Mouse (Mus musculus) limb, embryonic 12.5 days (tissue): ENCODE measurements at regions not wholly inside any gene's neighbourhood (a gene's known extent, or its start where the extent isn't known, plus 50 kb on each side); places are given as distances from the start of the nearest gene placed in this dataset.

ENCODE experiments used
- ATAC-seq: fragments of 200-750 bp; cut with Nextera tagmentation; 2 replicates; pipeline ENCODE4 v1.8.0; 2017; ENCODE audit warnings: low read depth, moderate TSS enrichment; ENCODE audit not compliant: insufficient number of reproducible peaks, insufficient read depth, low FRiP score, low TSS enrichment
- H3K27ac ChIP-seq: fragments of 300-500 bp; sonication (generic); 2 replicates; pipeline ENCODE4 v1.5.1; 2016; ENCODE audit warnings: mild to moderate bottlenecking, moderate library complexity
- H3K27me3 ChIP-seq: fragments of 300-500 bp; sonication (generic); 2 replicates; pipeline ENCODE4 v1.6.1; 2016; ENCODE audit warnings: mild to moderate bottlenecking, moderate library complexity
- H3K36me3 ChIP-seq: fragments of 300-500 bp; sonication (generic); 2 replicates; pipeline ENCODE4 v1.6.1; 2016; ENCODE audit warnings: mild to moderate bottlenecking, moderate library complexity
- H3K4me1 ChIP-seq: fragments of 300-500 bp; sonication (generic); replicated peaks from 2 replicates; pipeline ENCODE4 v1.6.1; 2016
- H3K4me2 ChIP-seq: fragments of 300-500 bp; sonication (generic); 2 replicates; pipeline ENCODE4 v1.6.1; 2016; ENCODE audit warnings: mild to moderate bottlenecking, moderate library complexity
- H3K4me3 ChIP-seq: fragments of 300-500 bp; sonication (generic); replicated peaks from 2 replicates; pipeline ENCODE4 v1.5.1; 2016; ENCODE audit warnings: mild to moderate bottlenecking
- H3K9ac ChIP-seq: fragments of 300-500 bp; sonication (generic); replicated peaks from 2 replicates; pipeline ENCODE4 v1.6.1; 2016; ENCODE audit warnings: mild to moderate bottlenecking, moderate library complexity
- H3K9me3 ChIP-seq: fragments of 300-500 bp; sonication (generic); 2 replicates; pipeline ENCODE4 v1.6.1; 2016; ENCODE audit warnings: mild to moderate bottlenecking, moderate library complexity
- WGBS: fragments of 180-500 bp; shearing (Covaris S2); methylation state at CpG from one replicate; pipeline ENCODE4 v1.1.7; 2016; 5-methylcytosine and 5-hydroxymethylcytosine counted together

DNA sequence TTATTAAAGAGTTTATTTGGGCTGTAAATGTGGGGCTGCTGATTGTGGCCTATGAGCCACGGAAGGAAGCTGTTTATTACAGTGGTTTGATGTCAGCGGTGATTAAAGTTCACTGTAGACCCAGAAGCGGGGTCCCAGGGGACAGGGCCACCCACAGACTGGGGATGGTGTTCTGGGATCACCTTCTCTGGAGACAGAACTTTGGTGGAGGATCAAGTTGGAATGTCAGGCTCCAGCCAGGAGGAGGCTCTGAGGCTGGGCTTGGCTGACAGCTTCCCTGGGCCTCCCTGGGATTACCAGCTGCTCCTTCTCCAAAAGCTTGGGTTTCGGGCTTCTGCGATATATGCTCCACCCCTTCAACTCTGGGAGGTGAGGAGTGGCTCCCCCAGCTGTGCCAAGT lies 417.1 kb downstream of the Tbc1d22a start:
- peaks cover 18% of the 10 kb centered on the region for H3K27me3 ChIP-seq
- ATAC-seq: no peak
- no peaks in the 10 kb centered on the region for H3K36me3 ChIP-seq
- H3K4me2 ChIP-seq: no peak overlapping the region
- no peaks in the 10 kb centered on the region for H3K9me3 ChIP-seq
- H3K9ac ChIP-seq: no peak overlapping the region
- peaks cover 5% of the 10 kb centered on the region; the same call in 1 of the 2 replicates for H3K4me1 ChIP-seq
- 30% methylated on average over 5 of the region's 5 CpGs for WGBS
- H3K4me3 ChIP-seq: no peak overlapping the region
- H3K27ac ChIP-seq: no peak overlapping the region

DNA sequence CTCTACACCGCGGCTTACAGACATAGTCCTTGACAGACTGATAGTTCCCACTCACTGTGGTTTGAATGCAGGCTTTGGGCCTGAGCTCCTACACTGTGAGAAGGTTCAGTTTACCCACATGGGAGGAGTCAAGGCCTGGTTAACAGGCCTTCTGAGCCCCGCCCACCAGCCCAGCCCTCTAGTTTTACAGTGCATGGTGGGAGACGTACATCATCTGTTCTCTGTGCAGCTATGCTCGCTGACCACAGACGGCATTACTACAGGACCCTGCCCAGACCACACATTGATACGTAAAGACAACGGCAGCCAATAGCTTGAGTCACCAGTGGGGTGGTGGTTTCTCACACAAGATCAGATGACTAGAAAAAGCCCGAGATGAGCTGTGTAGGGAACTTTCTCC lies 431.0 kb downstream of the Tbc1d22a start:
- H3K4me2 ChIP-seq: no peak overlapping the region
- no peaks in the 10 kb centered on the region for H3K36me3 ChIP-seq
- no peak overlapping the region for H3K4me3 ChIP-seq
- 74% methylated on average over 9 of the region's 9 CpGs for WGBS
- H3K27me3 ChIP-seq: no peaks in the 10 kb centered on the region
- H3K4me1 ChIP-seq: no peaks in the 10 kb centered on the region
- ATAC-seq: no peak
- no peak overlapping the region for H3K27ac ChIP-seq
- H3K9me3 ChIP-seq: no peaks in the 10 kb centered on the region
- H3K9ac ChIP-seq: no peak overlapping the region

DNA sequence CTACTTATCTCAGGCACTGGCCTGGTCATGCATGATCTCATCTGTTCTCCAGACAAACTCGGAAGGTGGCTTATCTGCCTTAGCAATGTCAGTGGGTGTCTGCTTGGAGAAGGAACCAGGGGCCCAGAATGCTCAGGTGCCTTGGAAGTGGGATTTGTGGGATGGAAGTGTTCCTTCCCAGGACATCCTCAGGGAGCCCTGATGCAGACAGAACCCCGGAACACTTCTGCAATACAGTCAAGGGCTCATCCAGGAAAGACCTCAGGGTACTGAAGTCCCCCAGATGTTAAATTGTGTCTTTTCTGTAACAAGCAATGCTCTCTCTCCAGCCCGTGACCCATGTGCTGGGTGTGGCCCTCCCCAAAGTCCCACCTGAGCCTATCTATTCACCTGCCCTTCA lies 433.9 kb downstream of the Tbc1d22a start:
- H3K36me3 ChIP-seq: no peaks in the 10 kb centered on the region
- no peaks in the 10 kb centered on the region for H3K4me1 ChIP-seq
- WGBS: 85% methylated on average over 3 of the region's 3 CpGs
- no peak overlapping the region for H3K9ac ChIP-seq
- no peak overlapping the region for H3K4me2 ChIP-seq
- no peaks in the 10 kb centered on the region for H3K9me3 ChIP-seq
- ATAC-seq: no peak
- no peak overlapping the region for H3K4me3 ChIP-seq
- no peaks in the 10 kb centered on the region for H3K27me3 ChIP-seq
- H3K27ac ChIP-seq: no peak overlapping the region

DNA sequence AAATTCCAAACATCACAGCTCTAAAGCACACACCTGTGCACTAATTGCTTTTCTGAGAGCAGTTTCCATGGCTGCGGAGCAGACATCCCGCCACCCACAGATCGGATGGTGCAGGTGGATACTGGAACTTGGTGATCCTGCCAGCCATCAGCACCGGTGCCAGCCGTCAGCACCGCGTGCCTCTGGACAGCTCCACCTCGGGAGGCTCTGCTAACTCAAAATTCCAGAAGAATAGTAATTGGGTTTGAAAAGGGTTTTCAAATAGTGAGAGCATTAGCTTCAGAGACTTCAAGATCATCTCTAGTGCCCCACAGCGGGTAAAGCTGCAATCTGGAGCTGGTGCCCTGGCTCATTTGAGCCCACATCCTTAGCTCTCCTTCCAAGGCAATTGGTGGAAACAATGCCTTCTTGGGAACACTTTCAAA lies 458.8 kb downstream of the Tbc1d22a start:
- no peaks in the 10 kb centered on the region for H3K36me3 ChIP-seq
- no peaks in the 10 kb centered on the region for H3K9me3 ChIP-seq
- no peak overlapping the region for H3K9ac ChIP-seq
- H3K4me2 ChIP-seq: no peak overlapping the region
- H3K27me3 ChIP-seq: no peaks in the 10 kb centered on the region
- no peak overlapping the region for H3K27ac ChIP-seq
- no peak for ATAC-seq
- H3K4me1 ChIP-seq: no peaks in the 10 kb centered on the region
- no peak overlapping the region for H3K4me3 ChIP-seq
- 29% methylated on average over 9 of the region's 9 CpGs for WGBS

DNA sequence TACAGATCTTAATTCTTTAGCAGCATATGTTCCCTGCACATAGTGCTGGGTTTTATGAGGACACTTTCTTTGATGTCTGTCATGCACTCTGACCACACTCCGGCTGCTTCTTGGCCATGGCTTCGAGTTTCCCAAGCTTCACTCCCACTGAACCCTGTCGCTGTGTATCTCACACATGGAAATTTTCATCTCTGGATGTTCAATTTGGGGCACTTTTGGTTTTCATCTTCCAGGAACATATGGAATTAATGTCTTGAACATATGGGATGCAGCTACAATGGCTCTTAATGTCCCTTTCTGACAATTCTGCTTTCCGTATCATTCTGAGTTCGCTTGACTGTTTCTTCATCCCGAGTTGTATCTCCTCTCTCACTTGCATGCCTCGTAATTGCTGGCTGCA lies 462.8 kb downstream of the Tbc1d22a start:
- Histone ChIP-seq H3K36me3 (no peaks in the 10 kb centered on the region), H3K4me3 (no peak overlapping the region), H3K27ac (no peak overlapping the region), H3K9ac (no peak overlapping the region), H3K4me1 (no peaks in the 10 kb centered on the region), H3K9me3 (no peaks in the 10 kb centered on the region), H3K27me3 (no peaks in the 10 kb centered on the region), H3K4me2 (no peak overlapping the region)
- WGBS: 64% methylated on average over 7 of the region's 7 CpGs
- no peak for ATAC-seq

DNA sequence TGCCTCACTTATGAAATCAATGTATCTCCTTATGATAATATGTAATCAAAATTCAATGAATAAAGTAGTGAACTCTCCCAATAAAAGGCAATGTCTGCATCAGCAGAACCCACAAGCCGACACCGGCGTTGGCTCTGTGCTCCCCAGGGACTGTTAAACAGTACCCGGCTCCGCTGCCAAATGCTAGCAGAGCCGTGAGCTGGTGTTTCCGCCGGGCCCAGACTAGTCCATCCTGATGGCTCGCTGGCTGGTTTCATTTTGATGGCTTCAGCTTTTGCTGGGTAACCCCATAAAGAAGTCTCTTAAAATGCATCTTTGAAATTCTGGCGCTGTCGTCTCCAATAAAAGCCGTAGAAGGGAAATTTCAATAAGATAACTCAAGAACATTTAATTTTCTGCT lies 468.8 kb downstream of the Tbc1d22a start:
- no peak overlapping the region for H3K4me2 ChIP-seq
- no peak overlapping the region for H3K9ac ChIP-seq
- H3K4me1 ChIP-seq: no peaks in the 10 kb centered on the region
- ATAC-seq: no peak
- no peak overlapping the region for H3K27ac ChIP-seq
- WGBS: 81% methylated on average over 12 of the region's 12 CpGs
- H3K4me3 ChIP-seq: no peak overlapping the region
- H3K36me3 ChIP-seq: no peaks in the 10 kb centered on the region
- H3K9me3 ChIP-seq: no peaks in the 10 kb centered on the region
- no peaks in the 10 kb centered on the region for H3K27me3 ChIP-seq

DNA sequence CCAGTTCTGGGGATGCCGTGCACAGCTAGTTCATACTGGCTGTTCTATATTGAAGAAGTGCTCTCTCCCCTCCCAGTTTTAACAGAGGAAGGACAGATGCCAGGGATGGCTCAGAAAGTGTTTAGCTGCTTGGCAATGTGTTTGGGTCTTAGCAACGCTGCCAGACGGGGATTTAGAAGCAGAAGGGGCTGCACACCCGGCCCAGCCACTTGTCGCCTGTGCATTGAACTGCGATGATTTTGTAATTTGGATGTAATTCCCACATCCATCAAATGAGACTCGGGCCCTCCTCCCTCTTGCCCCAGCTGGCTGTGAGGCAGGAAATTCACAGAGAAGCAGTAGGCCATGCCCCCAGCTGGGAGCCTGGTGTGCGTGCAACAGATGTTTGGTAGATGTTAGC lies 475.4 kb downstream of the Tbc1d22a start:
- no peak overlapping the region for H3K4me3 ChIP-seq
- no peak overlapping the region for H3K9ac ChIP-seq
- no peaks in the 10 kb centered on the region for H3K9me3 ChIP-seq
- no peak for ATAC-seq
- WGBS: 84% methylated on average over 8 of the region's 8 CpGs
- H3K4me2 ChIP-seq: no peak overlapping the region
- H3K27ac ChIP-seq: no peak overlapping the region
- H3K4me1 ChIP-seq: no peaks in the 10 kb centered on the region
- H3K27me3 ChIP-seq: peaks cover 2% of the 10 kb centered on the region; the same call in 1 of the 2 replicates
- no peaks in the 10 kb centered on the region for H3K36me3 ChIP-seq

DNA sequence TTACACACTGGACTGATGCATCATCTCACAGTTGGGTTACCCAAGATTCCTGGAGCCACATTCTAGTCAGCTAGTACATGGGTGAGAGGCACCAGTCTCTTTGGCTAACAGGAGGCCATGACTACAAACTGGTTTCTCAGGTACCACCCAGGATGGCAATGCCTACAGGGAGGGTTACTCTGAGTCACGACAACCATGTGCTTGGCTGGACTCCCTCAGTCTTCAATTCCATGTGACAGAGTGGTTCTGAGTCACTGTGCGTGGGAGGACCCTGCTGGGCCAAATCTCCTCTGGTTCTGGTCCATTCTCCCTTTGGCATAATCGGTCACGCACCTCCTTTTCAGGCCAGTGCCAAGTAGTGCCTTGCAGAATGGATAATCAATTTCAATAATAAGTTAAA lies 482.5 kb downstream of the Tbc1d22a start:
- ATAC-seq: no peak
- H3K4me3 ChIP-seq: no peak overlapping the region
- peaks cover 2% of the 10 kb centered on the region; the same call in 1 of the 2 replicates for H3K27me3 ChIP-seq
- no peaks in the 10 kb centered on the region for H3K9me3 ChIP-seq
- no peak overlapping the region for H3K27ac ChIP-seq
- 87% methylated on average over 4 of the region's 4 CpGs for WGBS
- no peak overlapping the region for H3K4me2 ChIP-seq
- no peaks in the 10 kb centered on the region for H3K36me3 ChIP-seq
- no peaks in the 10 kb centered on the region for H3K4me1 ChIP-seq
- no peak overlapping the region for H3K9ac ChIP-seq

DNA sequence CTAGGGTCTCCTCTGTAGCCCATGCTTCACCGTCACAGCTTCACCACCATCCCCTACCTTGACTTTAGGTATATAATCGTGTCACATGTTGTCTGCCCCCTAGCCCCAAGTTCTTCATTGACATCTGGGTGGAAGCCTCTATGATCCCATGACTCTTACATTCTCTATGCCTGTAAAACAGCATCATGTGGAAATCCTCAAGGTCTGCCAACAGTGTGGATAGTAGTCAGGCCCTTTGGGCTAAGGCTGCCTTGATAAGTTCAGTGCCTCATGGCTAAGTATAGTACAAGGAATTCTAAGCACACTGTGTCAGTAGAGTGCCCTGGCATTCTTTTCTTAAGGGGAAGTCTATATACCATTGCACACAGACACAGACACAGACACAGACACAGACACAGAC lies 496.2 kb downstream of the Tbc1d22a start:
- H3K9ac ChIP-seq: no peak overlapping the region
- no peak overlapping the region for H3K4me3 ChIP-seq
- ATAC-seq: no peak
- no peaks in the 10 kb centered on the region for H3K27me3 ChIP-seq
- H3K4me1 ChIP-seq: no peaks in the 10 kb centered on the region; the same call in 1 of the 2 replicates
- no peak overlapping the region for H3K4me2 ChIP-seq
- no peak overlapping the region for H3K27ac ChIP-seq
- H3K36me3 ChIP-seq: no peaks in the 10 kb centered on the region
- WGBS: 91% methylated on average over 2 of the region's 2 CpGs
- H3K9me3 ChIP-seq: no peaks in the 10 kb centered on the region

DNA sequence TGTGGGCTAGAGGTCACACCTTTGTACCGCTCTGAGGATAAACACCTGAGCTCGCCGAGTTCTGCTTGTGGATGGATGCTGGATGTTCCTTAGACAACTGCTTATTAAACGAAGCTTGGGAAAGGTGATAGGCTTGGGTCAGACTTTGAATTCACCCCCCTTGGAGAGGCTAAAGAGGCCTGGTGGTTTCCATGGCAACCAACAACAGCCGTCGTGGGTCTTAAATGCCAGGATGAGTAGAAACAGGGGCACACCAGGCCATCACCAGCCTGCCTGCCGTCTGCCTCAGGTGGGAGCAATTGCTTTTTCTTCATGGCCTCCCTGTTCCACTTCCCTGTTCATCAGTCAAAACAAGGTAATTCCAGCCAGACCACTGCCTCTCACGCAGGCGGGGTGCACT lies 504.1 kb downstream of the Tbc1d22a start:
- Histone ChIP-seq H3K27me3 (no peaks in the 10 kb centered on the region), H3K36me3 (no peaks in the 10 kb centered on the region), H3K4me1 (no peaks in the 10 kb centered on the region; the same call in 1 of the 2 replicates), H3K9me3 (peaks cover 8% of the 10 kb centered on the region; the same call in 1 of the 2 replicates), H3K4me3 (no peak overlapping the region), H3K27ac (no peak overlapping the region), H3K4me2 (no peak overlapping the region), H3K9ac (no peak overlapping the region)
- ATAC-seq: no peak
- WGBS: 48% methylated on average over 9 of the region's 9 CpGs

DNA sequence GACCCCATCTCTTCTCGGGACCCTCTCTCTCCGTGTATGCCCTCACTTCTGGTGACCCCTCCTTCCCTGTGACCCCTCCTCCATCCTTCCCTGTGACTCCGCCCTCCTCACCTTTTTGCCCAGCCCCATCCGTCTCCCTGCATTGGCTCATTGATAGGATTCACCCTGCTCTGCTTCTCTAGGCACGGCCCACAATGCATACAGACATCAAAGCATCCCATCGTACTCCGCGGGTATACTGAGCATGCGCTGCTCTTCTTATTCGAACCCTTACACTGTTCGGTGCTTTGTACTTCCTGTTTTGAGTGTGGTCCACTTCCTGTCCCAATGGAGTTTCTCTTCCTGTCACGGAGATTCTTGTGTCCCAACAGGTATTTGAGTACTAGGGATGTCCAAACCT lies 504.8 kb downstream of the Tbc1d22a start:
- Histone ChIP-seq H3K9ac (no peak overlapping the region), H3K27ac (no peak overlapping the region), H3K9me3 (peaks cover 8% of the 10 kb centered on the region; the same call in 1 of the 2 replicates), H3K36me3 (no peaks in the 10 kb centered on the region), H3K4me1 (no peaks in the 10 kb centered on the region; the same call in 1 of the 2 replicates), H3K4me2 (no peak overlapping the region), H3K4me3 (no peak overlapping the region), H3K27me3 (no peaks in the 10 kb centered on the region)
- 88% methylated on average over 12 of the region's 12 CpGs for WGBS
- ATAC-seq: no peak

DNA sequence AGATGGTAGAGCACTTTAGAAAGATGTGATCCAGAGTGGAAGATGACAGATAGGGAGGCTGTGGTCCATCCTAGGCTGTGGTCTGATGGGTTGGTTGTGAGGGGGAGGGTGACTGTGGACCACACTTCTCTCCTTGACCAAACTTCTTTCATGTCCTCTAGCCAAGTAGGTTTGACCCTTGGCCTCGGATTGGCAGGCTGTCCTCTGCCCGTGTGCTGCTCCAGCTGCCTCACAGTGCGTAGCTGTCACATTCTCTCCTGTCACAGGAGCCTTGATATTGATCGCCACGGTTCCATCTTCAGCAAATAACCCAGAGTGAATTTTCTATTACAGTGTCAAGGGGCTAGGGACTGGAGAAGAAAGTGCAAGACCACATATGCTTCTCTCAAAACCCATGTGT lies 506.9 kb downstream of the Tbc1d22a start:
- Histone ChIP-seq H3K4me2 (no peak overlapping the region), H3K27me3 (no peaks in the 10 kb centered on the region), H3K4me1 (no peaks in the 10 kb centered on the region; the same call in 1 of the 2 replicates), H3K36me3 (no peaks in the 10 kb centered on the region), H3K9ac (no peak overlapping the region), H3K9me3 (peaks cover 8% of the 10 kb centered on the region; the same call in 1 of the 2 replicates), H3K27ac (no peak overlapping the region), H3K4me3 (no peak overlapping the region)
- WGBS: 72% methylated on average over 5 of the region's 5 CpGs
- no peak for ATAC-seq
